Mouse (Mus musculus) T-helper 17 cell (primary cell): ENCODE measurements around the gene Unc5a.

Experiments used
- in situ Hi-C, 2 experiments: fragments of 300-600 bp; cut with MboI, MseI; formaldehyde crosslinking; loops; 1 replicate in 1 of 2; 2 replicates in 1 of 2; pipeline ENCODE4 v1.15.1; 2025; ENCODE audit warnings: high pct_unique_total_duplicates in 2 of 2

Gene Unc5a

GRCm38 (mm10) chr13:54955695-54956471, 6.7 kb downstream of the Unc5a start:
- in situ Hi-C loops = no loop called here

- in situ Hi-C loops = no loop called here
Observed at GRCm38 (mm10) chr13:54957281-54957680, 8.1 kb downstream of the Unc5a start.

GRCm38 (mm10) chr13:54959059-54959701, 10.0 kb downstream of the Unc5a start:
- in situ Hi-C loops = no loop called here

- in situ Hi-C loops = no loop called here
Observed at GRCm38 (mm10) chr13:54959842-54960241, 10.6 kb downstream of the Unc5a start.

- in situ Hi-C loops = no loop called here
Observed at GRCm38 (mm10) chr13:54960491-54960890, 11.3 kb downstream of the Unc5a start.

GRCm38 (mm10) chr13:54965256-54965655, 16.0 kb downstream of the Unc5a start:
- in situ Hi-C loops = no loop called here

GRCm38 (mm10) chr13:54967501-54967900, 18.3 kb downstream of the Unc5a start:
- in situ Hi-C loops = no loop called here

- in situ Hi-C loops = no loop called here
Observed at GRCm38 (mm10) chr13:54968636-54969035, 19.4 kb downstream of the Unc5a start.

- in situ Hi-C loops = no loop called here
Observed at GRCm38 (mm10) chr13:54969513-54969912, 20.3 kb downstream of the Unc5a start.

- in situ Hi-C loops = no loop called here
Observed at GRCm38 (mm10) chr13:54970521-54971247, 21.5 kb downstream of the Unc5a start.

- in situ Hi-C loops = no loop called here
Observed at GRCm38 (mm10) chr13:54975546-54975945, 26.3 kb downstream of the Unc5a start.

GRCm38 (mm10) chr13:54978804-54979203, 29.6 kb downstream of the Unc5a start:
- in situ Hi-C loops = no loop called here

GRCm38 (mm10) chr13:54980957-54981356, 31.7 kb downstream of the Unc5a start:
- in situ Hi-C loops = no loop called here

GRCm38 (mm10) chr13:54983001-54983400, 33.8 kb downstream of the Unc5a start:
- in situ Hi-C loops = no loop called here

- in situ Hi-C loops = no loop called here
Observed at GRCm38 (mm10) chr13:54983614-54984013, 34.4 kb downstream of the Unc5a start.

- in situ Hi-C loops = no loop called here
Observed at GRCm38 (mm10) chr13:54987405-54987804, 38.2 kb downstream of the Unc5a start.

GRCm38 (mm10) chr13:54988181-54988760, 39.1 kb downstream of the Unc5a start:
- in situ Hi-C loops = no loop called here

GRCm38 (mm10) chr13:54992215-54992614, 43.0 kb downstream of the Unc5a start:
- in situ Hi-C loops = loop anchor here in 1 of 2 experiments (10.0 kb wide), 1 partner anchor 753 kb away; no protein-coding TSS in a partner anchor

- in situ Hi-C loops = loop anchor here in 1 of 2 experiments (10.0 kb wide), 1 partner anchor 750 kb away; no protein-coding TSS in a partner anchor
Observed at GRCm38 (mm10) chr13:54994576-54994975, 45.4 kb downstream of the Unc5a start.

- in situ Hi-C loops = loop anchor here in 1 of 2 experiments (10.0 kb wide), 1 partner anchor 750 kb away; no protein-coding TSS in a partner anchor
Observed at GRCm38 (mm10) chr13:54995161-54995560, 46.0 kb downstream of the Unc5a start.

GRCm38 (mm10) chr13:54997568-54997967, 48.4 kb downstream of the Unc5a start:
- in situ Hi-C loops = loop anchor here in 1 of 2 experiments (10.0 kb wide), 1 partner anchor 747 kb away; no protein-coding TSS in a partner anchor

- in situ Hi-C loops = no loop called here
Observed at GRCm38 (mm10) chr13:55000433-55000832, 51.2 kb downstream of the Unc5a start.
